Mouse (Mus musculus) macrophage (primary cell): ENCODE data around the gene Sox5. TPM values are rescaled to one million over a fixed set of nuclear protein-coding genes. Genes with fewer than 3 reads are reported as not detected.
"Not testable (repeated sequence)": the region's sequence is repeated elsewhere in the genome, so short reads cannot be mapped to it uniquely, and the experiment has no call there.

Experiments used
- H3K27ac ChIP-seq: fragments of 350-480 bp; formaldehyde crosslinking; 2 replicates; pipeline ENCODE4 v1.9.0; 2021
- H3K36me3 ChIP-seq: fragments of 350-480 bp; formaldehyde crosslinking; 2 replicates; pipeline ENCODE4 v1.9.0; 2021; ENCODE audit errors: inconsistent target
- H3K4me3 ChIP-seq: fragments of 350-480 bp; formaldehyde crosslinking; 2 replicates; pipeline ENCODE4 v1.9.0; 2021; ENCODE audit errors: inconsistent target
- H3K79me2 ChIP-seq: fragments of 350-480 bp; formaldehyde crosslinking; 2 replicates; pipeline ENCODE4 v1.9.0; 2021; ENCODE audit errors: inconsistent target
- WGBS: methylation state at CpG from one replicate; pipeline ENCODE4 v1.1.7; 2026; ENCODE audit warnings: inconsistent platforms; ENCODE audit not compliant: missing documents; 5-methylcytosine and 5-hydroxymethylcytosine counted together
- polyA plus RNA-seq: library from polyadenylated mRNA; stranded (reverse); fragments of 250-400 nt; gene quantifications from 3 replicates; pipeline ENCODE4 v1.2.4, GENCODE M21; 2018; ENCODE audit warnings: inconsistent platforms

The Sox5 gene
- polyA plus RNA-seq, 1 experiment from 2014 or later = not detected

DNA sequence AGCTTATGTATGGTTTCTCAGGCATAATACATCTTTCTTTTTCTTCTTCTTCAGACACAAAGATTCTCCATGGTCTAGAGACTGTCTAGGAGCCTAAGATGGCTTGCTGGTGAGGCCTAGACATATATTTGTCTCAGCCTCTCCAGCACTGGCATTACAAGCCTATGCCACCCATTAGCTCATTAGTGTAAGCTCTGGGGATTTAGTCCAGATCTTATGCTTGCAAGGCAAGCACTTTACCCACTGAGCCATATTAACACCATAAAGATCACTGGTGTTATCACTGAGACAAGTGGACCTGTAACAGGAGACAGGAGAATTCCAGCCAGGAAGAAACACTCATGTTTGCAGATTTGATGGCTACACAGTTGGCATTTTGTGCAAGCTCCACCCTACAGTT is 472.6 kb downstream of the Sox5 start:
- Histone ChIP-seq H3K79me2 (no peaks in the 10 kb centered on the region), H3K4me3 (no peak overlapping the region), H3K27ac (no peak overlapping the region), H3K36me3 (no peaks in the 10 kb centered on the region)

DNA sequence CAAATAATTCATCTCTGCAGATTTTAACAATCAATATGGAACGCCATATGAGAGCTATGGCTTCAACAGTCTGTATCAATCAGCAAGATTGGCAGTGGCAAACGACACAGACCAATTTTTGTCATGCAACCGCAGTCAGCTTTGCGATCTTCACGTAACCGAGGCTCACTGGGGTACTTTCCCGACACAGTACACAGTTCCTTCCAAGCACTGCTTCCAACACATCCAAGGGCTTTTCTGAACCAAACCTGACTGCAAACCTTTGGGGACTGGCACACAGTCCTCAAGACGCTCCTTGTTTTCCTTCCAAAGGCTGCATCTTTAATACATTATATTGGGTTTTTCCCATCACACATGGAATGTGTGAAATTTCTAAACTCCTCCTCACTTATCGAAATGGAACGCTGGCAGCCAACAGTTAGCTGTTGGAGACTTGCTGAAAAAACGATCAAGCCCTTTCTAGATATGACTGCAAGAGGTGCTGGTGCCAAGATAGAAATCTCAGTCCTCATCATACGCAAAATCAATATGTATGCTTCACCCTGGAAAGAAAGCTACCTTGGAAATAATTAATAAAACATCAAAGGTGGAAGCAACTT is 474.1 kb downstream of the Sox5 start:
- Histone ChIP-seq H3K4me3 (no peak overlapping the region), H3K27ac (no peak overlapping the region), H3K36me3 (no peaks in the 10 kb centered on the region), H3K79me2 (no peaks in the 10 kb centered on the region)
- WGBS = 96% methylated on average over 12 of the region's 12 CpGs

DNA sequence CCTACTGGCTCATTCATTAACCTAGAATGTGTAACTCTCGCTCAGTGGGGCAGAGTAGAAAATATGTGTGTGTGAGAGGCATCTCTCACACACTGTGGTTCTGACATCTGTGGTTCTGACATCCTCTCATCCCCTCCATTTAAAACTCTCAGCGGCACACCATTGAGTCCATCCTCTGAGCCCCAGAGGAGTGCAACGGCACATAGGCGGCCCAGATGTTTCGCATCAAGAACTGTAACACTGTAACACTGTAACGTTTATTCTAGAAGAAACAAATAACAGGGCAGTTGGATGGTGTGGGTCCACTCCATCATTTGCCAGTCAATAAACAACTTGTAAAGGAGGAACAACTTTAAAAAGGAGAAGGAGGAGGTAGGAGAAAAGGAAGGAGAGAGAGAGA is 479.0 kb downstream of the Sox5 start:
- no peak overlapping the region for H3K27ac ChIP-seq
- H3K36me3 ChIP-seq = no peaks in the 10 kb centered on the region
- H3K4me3 ChIP-seq = no peak overlapping the region
- H3K79me2 ChIP-seq = no peaks in the 10 kb centered on the region
- 97% methylated on average over 6 of the region's 6 CpGs for WGBS

DNA sequence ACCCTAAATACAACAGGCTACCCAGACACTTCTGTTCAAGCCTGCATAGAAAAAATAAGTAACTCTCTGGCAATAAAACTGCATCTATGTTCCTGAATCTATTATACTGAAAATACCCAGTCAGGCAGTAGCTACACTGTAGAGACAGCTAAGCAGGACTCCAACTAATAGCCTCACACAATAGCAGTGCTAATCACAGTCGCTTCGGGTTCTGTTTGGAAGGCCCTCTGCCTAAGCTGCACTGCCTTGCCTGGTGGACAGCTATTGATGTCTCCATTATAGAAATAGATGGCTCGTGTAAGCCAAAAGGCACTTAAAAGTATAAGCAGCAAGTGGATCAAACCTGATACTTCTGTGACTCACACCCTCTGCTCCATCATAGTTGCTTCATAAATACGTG is 480.7 kb downstream of the Sox5 start:
- H3K27ac ChIP-seq = no peak overlapping the region
- H3K4me3 ChIP-seq = no peak overlapping the region
- 94% methylated on average over 4 of the region's 4 CpGs for WGBS
- no peaks in the 10 kb centered on the region for H3K79me2 ChIP-seq
- H3K36me3 ChIP-seq = no peaks in the 10 kb centered on the region

DNA sequence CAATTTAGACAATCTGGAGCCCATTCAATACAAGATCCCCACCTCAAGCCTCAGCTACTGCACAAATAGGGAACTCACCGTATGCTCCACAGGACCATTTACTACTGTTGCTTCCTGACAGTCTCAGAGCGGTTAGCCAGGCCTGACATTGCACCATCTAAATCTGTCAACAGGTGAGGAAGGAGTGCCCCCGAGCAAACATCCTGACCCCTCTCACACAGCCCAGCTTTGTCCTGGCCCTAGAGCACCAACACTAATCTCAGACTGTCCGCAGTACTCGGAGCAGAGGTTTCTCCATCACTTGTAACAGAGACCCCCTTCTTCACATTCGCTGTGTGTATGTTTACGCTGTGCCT is 482.3 kb downstream of the Sox5 start:
- Histone ChIP-seq H3K79me2 (no peaks in the 10 kb centered on the region), H3K36me3 (no peaks in the 10 kb centered on the region), H3K27ac (no peak overlapping the region), H3K4me3 (no peak overlapping the region)
- 55% methylated on average over 7 of the region's 7 CpGs for WGBS

DNA sequence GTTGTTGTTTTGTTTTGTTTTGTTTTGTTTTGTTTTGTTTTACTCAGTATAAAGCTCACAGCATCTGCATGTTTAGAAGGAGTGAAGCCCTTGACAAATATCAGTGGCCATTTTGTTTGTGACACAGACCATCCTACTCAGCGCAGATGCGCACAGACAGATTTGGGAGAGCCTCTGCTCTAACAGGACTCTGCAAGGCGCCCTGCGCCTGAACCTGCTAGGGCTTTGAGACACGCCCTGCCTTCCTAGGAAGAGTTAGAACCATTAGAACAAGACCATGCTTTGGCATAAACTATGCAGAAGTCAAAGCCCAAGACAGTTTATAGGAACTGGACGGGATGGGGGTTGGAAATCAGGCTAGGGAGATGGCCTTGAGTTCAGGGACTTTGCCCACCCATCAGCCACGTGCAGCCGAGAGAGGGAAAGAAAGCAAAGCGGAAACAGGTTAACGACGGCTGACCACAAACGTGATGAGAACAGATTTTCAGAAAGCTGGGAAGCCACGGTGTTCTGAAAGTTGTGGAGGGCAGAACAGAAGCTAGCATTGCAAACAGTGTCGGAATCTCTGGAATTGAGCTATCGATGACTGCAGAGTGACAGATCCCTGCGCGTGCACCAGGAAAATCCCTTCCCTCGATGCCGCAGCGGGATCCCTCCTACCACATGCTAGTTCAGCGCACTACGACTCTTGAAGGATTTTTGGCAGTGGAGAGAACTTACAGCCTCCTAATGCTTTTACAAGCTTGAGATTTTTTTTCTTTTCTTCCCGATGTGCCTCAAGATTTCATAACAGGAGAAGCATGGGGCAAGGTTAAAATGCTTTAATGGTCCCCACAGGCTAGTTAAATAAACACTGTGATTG is 482.9 kb downstream of the Sox5 start:
- no peaks in the 10 kb centered on the region for H3K79me2 ChIP-seq
- H3K27ac ChIP-seq = no peak overlapping the region
- H3K4me3 ChIP-seq = no peak overlapping the region
- WGBS = 65% methylated on average over 21 of the region's 23 CpGs
- H3K36me3 ChIP-seq = no peaks in the 10 kb centered on the region

DNA sequence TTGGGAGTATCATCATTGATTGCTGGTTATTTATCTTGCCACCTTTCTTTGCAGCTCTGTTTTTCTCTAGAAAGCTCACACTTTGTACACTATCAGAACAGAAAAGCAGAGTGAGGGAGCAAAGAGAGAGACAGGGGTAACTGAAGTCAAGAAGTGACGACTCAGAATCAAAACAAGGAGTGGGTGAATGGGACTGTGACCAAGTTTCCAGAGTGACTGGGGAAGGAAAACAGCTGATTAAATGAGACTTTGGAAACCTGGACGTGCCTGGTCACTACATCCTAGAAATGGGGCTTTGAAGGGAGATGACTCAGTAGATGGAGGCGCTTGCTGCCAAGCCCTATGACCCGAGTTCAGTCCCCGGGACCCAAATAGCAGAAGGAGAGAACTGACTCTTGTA is 483.9 kb downstream of the Sox5 start:
- Histone ChIP-seq H3K36me3 (no peaks in the 10 kb centered on the region), H3K79me2 (no peaks in the 10 kb centered on the region), H3K27ac (no peak overlapping the region), H3K4me3 (no peak overlapping the region)
- WGBS = 86% methylated on average over 5 of the region's 5 CpGs

DNA sequence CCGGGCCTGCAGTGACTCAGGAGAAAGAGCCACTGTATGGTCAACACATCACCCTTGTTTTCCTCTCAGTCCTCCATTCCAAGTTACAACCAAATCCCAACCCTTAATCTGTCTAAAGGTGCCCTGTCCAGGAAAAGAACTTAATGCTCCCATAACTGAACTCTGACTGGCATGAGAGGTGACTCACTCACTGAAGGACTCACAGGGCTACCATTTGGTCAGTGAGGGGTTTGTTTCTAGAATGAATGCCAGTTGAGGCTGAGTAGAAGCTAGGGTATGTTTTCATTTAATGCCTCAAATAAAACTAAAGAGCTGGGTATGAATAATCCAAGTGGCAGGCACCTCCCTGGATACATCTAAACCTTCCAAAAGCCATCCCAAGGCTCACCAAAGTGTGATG is 484.6 kb downstream of the Sox5 start:
- Histone ChIP-seq H3K27ac (no peak overlapping the region), H3K4me3 (no peak overlapping the region), H3K36me3 (no peaks in the 10 kb centered on the region), H3K79me2 (no peaks in the 10 kb centered on the region)
- 92% methylated on average over 1 of the region's 1 CpGs for WGBS

DNA sequence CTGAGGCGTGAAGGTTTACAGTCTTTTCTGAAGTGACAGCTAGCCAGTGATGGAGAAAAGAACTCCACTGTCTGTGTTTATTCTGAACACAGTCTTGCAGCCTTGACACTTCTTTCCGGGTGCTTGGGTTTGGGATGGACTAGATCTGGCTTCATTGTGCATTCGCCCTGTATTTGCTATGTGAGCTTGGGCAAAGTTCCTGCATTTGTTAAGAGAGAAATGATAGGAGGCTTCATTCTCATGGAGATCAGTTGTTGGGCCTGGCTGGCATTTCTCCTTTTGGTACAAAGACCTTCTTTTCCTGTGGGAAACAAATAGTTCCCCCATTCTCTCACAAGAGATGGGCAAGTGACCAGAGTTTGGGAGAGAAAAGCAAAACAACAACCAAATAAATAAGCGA is 490.3 kb downstream of the Sox5 start:
- Histone ChIP-seq H3K36me3 (no peaks in the 10 kb centered on the region), H3K79me2 (no peaks in the 10 kb centered on the region)
- 94% methylated on average over 4 of the region's 4 CpGs for WGBS

DNA sequence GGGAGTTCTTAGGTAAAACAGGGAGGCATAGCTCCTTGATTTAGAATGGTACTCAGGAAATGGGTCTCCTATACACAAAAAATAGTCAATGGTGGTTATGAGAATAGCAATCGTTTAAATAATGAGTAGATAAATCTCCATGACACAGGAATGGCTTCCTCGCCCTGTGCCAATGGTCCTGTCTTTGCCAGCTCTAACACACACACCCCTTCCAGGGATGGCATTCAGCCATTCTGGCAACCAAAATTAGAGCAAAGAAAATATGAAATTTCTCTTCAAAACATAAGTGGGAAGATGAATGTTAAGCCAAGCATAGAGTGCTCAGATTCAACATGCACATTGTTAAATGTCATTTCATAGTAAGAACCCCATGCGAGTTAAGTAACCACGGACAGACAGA is 495.7 kb downstream of the Sox5 start:
- H3K36me3 ChIP-seq = no peaks in the 10 kb centered on the region
- no peak overlapping the region for H3K4me3 ChIP-seq
- H3K27ac ChIP-seq = no peak overlapping the region
- H3K79me2 ChIP-seq = no peaks in the 10 kb centered on the region
- 87% methylated on average over 4 of the region's 4 CpGs for WGBS

More for the DNA sequence above, 490.3 kb downstream of the Sox5 start:
- Histone ChIP-seq H3K4me3 (no peak overlapping the region), H3K27ac (no peak overlapping the region)

DNA sequence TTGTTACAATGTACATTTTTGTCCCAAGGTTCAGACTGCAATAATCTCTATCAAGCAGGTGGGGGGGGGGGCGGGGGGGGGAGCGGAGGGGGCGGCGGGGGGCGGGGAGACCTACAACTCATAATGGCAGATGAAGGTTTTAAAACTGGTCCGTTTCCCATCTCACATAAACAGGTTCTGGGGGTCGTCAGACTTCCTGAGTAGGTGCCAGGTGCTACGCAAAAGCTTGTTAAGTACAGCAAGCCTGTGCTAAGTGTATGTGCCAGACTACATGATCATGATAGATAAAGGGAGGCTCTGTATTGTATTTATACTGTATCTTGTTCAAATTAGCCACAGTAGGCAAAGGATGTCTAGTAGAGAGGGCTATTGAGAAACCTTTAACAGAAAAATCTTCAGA is 498.6 kb downstream of the Sox5 start:
- Histone ChIP-seq H3K4me3 (no peak overlapping the region), H3K36me3 (no peaks in the 10 kb centered on the region), H3K27ac (no peak overlapping the region), H3K79me2 (no peaks in the 10 kb centered on the region)
- 93% methylated on average over 3 of the region's 8 CpGs for WGBS

DNA sequence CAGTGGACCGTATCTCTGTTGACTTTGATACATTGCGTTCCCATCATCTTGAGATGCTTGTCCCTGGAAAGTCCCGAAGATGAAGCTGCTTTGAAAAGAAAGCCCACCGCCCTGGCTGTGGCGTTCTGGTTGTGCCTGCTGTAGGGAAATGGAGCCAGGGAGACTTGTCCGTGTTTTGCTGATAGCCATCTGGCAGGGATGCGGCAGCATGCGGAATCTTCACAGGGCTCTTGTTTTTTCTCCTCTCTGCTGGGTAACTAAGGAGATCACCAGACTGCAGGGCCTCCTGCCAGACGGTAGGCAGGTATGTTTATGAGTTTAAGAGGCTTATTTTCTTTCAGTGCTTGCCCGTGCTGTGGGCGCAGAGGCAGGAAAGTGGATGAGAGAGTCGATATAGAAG is 499.0 kb downstream of the Sox5 start:
- Histone ChIP-seq H3K27ac (no peak overlapping the region), H3K4me3 (no peak overlapping the region), H3K36me3 (no peaks in the 10 kb centered on the region), H3K79me2 (no peaks in the 10 kb centered on the region)
- 96% methylated on average over 12 of the region's 12 CpGs for WGBS

DNA sequence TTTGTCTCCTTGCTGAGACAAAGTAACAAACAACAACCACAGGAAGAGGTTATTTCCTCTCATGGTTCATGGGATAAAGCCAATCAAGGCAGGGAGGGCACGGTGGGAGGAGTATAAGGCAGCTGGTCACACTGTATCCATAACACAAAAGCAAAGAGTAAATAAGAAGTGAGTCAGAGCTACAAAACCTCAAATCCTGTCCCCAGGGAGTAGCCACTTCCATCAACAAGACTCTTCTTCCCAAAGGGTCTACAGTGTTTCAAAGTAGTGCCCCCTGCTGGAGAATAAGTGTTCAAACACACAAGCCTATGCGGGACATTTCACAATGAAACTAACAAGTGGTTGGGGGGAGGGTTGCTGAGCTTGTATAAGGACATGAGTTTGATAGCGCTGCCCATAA is 500.1 kb downstream of the Sox5 start:
- Histone ChIP-seq H3K4me3 (no peak overlapping the region), H3K36me3 (no peaks in the 10 kb centered on the region), H3K79me2 (no peaks in the 10 kb centered on the region), H3K27ac (no peak overlapping the region)
- 82% methylated on average over 2 of the region's 3 CpGs for WGBS

DNA sequence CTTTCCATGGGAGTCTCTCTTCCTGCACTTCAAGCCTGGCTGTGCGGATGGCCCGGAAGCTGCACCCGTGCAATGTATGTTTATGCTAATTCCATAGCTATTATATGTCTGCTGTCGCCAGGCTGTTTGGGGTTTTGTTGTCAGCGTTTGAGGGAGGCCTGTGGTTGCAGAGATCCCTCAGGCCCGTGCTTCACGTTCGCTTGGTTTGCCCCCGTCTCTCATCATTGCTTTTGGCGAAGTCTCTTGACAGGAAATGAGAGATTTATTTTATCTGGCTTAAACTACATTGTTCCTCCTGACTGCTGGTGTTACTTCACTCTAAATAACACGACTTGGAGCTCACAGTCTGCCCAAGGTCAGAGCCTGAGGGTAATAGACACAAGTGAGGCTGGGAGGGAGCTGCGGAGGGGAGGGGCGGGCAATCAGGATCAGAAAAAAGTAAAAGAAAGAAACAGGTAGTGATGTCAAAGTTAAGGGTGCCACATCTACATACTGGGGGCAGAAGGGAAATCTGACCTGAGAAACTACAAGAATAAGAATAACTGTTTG is 503.2 kb downstream of the Sox5 start:
- 57% methylated on average over 13 of the region's 13 CpGs for WGBS
- no peaks in the 10 kb centered on the region for H3K36me3 ChIP-seq
- H3K4me3 ChIP-seq = no peak overlapping the region
- no peak overlapping the region for H3K27ac ChIP-seq
- no peaks in the 10 kb centered on the region for H3K79me2 ChIP-seq

DNA sequence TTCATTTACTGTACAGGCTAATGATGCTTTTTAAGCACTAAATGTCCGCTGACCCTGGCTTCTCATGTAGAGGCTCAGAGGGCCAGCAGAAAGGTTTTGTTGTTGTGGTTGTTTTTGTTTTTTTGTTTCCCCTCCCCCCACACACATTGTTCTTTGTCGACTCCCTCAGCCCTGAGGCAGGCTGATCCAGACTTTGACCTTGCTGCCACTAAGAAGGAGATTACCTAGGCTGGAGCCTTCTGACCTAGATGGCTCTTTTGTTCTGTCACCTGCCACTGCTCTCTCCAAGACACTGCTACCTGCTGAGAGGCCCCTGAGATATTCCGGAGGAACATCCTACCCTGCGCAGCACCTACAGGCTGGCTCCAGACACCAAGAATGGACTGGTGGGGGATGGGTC is 508.4 kb downstream of the Sox5 start:
- not testable (repeated sequence) for H3K79me2 ChIP-seq, H3K36me3 ChIP-seq, H3K27ac ChIP-seq, H3K4me3 ChIP-seq
- WGBS = 87% methylated on average over 4 of the region's 4 CpGs
